Mouse (Mus musculus) c-Kit-positive CD71-negative TER-119-negative erythroid progenitor cells, embryonic 14.5 days (primary cell): ENCODE results near the gene Apbb2.

Experiments
- DNase-seq: peaks from one replicate; pipeline ENCODE4 v3.0.0-alpha.2; 2013; ENCODE audit warnings: low read depth

Gene Apbb2

DNA sequence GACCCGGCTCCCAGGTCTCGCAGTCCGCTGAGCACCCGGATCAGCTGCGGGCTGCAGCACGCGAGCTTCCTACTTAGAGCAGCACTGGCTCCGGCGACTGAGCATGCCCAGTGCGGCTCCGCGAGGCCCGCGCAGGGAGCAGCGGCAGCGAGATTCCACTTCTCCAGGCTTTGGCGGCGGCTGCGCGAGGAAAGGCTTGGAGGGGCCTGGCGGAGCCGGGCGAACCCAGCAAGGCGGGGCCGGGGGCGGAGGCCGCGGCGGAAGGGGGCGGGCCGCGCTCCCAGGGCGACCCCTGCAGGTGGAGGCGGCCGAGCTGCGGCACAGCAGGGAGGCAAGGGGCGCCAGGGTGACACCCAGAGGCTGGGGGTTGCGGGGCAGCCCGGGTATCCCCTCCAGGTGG, at the start of gene Apbb2:
Apbb2 (minus strand) TSS at position 188 of the 400 bp plus-strand sequence.
- DNase-seq = peak; percentile 51

DNA sequence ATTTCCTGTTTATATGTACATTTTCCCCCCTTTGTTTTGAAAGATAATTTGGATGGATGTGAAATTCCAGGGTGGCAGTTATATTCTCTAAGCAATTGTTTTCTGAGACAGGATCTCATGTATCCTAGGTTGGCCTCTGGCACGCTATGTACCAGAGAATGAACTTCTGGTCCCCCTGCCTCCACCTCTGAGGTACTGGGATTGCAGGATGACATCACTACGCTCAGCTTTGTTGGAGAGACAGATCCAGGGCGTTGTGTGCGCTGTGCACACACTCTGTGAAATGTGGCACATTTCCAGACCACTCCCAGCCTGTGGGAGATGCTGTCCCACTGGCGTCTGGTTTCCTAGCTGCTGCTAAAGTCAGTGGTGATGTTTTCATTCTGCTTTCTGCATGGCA, 35.6 kb upstream of the Apbb2 start:
- DNase-seq = no peak

DNA sequence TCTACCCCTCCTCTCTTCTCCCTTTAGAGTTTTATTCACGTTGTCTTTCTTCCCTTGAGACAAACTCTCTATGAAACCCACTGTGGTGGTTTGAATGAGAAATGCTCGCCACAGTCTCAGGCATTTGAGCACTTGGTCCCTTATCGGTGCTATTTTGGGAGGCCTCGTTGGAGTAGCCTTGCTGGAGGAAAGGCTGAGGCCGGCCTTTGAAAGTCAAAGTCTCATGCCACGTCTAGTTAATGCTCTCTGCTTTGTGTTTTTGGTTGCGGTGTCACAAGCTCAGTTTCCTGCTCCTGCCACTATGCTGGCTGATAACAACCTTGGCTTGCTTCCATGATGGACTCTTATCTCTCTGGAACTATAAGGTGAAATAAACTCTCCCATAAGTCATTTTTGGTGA, 28.9 kb upstream of the Apbb2 start:
- DNase-seq = no peak

DNA sequence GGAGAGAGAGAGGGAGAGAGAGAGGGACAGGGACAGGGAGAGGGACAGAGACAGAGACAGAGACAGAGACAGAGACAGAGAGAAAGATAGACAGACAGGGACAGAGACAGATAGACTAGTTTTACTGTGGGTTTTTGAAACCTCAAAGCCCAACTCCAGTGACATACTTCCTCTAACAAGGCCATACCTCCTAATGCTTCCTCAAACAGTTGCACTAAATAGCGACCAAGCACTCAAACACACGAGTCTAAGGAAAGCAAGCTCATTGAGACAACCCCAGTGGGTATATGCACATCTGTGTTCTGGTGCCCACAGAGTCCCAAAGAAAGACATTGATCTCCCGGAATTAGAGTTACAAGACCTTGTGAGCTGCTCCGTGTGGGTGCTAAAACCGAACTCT, 24.7 kb upstream of the Apbb2 start:
- DNase-seq = no peak

DNA sequence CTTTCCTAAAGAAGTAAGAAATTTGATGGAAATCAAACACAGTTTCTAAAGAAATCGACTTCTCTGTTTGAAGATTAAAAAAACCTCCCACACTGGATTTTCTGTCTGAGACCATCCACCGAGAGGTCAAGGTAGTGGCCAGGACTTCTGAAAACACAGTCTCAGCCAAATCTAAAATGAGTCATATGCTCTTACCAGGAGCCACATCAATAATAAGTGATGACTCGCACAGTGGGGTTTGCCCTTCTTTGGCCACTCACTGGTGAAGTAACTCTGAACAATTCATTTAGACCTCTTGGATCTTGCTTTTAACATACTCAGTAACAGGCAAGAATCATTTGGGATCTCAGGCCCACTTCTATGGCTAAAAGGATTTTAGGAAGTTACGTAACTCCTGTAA, 23.6 kb upstream of the Apbb2 start:
- DNase-seq = no peak

DNA sequence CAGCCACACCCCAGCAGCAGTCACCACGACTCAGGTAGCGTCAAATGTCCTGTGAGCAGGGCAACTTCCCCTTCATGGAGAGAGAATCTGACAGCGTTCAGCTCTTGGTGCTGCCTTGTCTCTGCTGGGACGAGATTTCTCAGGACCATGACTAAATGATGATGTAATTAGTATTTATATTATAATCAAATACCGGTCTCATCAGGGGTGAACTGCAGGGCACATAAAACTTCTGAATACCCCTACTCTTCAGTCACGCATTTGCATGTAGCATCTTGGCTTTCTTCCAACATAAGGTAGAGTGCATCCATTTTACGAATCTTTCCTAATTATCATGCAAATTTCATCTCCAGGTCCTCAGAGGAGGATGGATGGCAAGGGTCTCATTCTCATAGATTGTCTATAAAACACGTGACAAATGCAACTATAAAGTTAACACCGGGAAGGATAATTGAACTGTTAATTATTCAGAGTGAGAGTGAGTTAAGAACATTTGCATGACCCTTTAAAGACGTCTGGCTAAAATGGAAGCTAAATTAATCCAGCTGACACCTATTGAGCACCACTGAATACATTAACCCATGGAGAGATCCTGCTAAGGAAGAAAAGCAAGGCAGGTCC, 17.0 kb upstream of the Apbb2 start:
- DNase-seq = no peak

DNA sequence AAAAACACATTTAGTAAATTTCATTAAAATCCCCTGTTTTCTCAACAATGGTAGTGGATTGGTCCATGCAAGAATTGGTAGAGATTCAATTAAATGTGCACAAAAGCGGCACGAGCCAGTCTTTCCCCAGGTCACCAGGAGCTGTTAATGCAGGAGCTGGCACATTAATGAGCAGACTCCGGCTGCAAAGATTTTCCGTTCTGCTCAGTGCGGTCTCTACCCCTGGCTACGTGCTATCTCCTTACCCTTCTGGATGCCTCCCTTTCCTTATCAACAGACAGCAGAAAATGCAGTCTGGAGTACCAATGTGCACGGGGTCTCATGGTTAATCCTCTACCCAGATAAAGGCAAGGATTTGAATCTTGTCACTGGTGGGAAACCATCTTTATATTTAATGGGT, 9.2 kb upstream of the Apbb2 start:
- DNase-seq = no peak

GRCm38 (mm10) chr5:66620191-66620625, 1.6 kb upstream of the Apbb2 start:
- DNase-seq = no peak

DNA sequence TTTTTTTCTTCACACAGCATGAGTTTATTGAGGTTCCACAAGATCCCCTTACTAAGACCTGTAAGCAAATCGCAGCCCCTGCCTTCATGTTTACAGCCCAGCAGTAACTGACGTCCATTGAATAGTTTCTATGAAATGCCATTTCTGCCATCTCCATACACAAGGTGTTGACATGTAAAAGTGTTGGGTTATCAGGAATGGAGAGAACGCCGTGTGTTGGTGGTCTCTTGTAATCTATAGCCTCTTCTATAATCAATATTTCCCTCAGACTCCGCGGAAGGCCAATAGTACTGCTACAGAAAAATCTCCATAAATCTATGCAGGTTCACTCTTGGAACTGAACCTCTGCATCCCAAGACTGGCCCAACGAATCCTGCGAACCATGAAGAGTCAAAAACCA, 1.1 kb upstream of the Apbb2 start:
- no peak for DNase-seq

- no peak for DNase-seq
Observed at GRCm38 (mm10) chr5:66619195-66619594, 611 bp upstream of the Apbb2 start.

- DNase-seq = no peak
Observed at GRCm38 (mm10) chr5:66617921-66618460, 593 bp downstream of the Apbb2 start.

DNA sequence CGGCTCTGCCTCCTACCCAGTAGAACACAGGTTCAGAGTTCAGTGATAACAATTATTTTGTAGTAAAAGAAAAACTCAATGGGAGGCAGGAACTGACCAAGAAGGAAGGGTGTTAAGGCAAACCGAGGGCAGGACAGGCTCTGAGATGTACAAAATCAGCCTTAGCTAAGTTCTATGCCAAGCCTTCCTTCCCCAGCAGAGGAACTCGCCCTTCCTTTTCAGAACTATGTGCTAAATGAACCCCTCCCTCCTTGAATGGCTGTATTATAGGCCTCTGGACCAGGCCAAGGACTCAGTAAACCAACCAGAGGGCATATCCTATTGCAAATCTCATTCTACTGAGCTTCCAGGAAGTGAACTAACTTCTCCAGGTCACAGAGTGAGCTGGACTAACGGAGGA, 3.6 kb downstream of the Apbb2 start:
- DNase-seq = no peak

GRCm38 (mm10) chr5:66613725-66614124, 4.9 kb downstream of the Apbb2 start:
- DNase-seq = no peak

DNA sequence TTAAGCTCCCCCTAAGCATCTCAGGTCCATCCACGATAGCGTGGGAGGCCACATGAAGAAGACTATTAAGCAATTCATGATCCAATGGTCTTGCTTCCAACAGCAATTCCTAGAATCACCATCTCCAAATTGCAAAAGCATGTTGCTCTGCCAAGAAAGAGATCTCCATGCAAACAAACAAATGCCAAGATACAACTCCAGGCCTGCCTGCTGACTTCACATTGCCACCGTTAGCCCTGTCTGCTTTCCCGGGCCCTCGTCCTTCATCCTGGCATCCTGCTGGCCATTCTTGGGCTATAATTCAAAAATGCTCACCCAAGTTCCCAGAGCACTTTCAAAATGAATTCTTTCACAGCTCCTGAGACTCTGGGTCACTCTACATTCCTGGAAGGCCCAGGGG, 5.6 kb downstream of the Apbb2 start:
- DNase-seq = no peak

GRCm38 (mm10) chr5:66611851-66612250, 6.7 kb downstream of the Apbb2 start:
- DNase-seq = no peak

DNA sequence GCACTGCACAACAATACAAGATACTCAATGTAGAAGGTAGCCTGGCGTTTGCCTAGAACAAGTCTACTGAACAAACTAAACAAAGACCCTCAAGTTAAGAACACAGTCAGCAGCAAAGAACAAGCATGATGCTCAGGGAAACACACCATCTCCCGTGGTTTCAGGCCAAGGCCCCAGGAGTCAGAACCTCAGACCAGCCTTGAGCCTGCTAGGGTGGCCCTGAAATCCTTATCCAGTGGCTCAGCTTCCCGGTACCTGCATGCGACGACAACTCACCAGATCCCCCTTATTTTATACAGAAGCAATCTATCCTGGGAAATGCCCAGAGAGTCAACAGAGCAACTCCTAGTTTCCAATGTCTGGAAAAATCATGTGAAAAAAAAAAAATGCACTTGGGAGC, 7.2 kb downstream of the Apbb2 start:
- no peak for DNase-seq

DNA sequence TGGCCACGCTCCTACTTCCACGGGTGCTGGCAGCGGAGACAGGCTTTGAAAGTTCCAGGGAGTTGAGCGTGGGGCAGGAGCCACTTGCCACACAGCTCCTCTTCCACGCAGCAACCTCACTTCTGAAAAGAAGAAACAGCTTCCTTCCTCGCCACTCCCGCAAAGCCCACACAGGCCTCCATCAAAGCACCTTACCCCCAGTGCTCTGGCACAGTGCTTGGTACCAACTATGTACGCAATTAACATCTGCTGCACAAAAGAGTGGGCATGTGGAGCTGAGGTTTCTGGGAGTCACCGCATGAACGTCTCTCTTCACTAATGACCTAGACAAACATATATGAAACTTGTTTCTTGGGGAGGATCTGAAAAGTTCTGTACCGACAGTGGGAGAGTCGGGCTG, 8.3 kb downstream of the Apbb2 start:
- DNase-seq = no peak

- DNase-seq = no peak
Observed at GRCm38 (mm10) chr5:66609306-66609705, 9.3 kb downstream of the Apbb2 start.

- no peak for DNase-seq
Observed at GRCm38 (mm10) chr5:66607801-66608200, 10.8 kb downstream of the Apbb2 start.

GRCm38 (mm10) chr5:66607201-66607600, 11.4 kb downstream of the Apbb2 start:
- DNase-seq = no peak

GRCm38 (mm10) chr5:66605636-66606035, 12.9 kb downstream of the Apbb2 start:
- DNase-seq = no peak

- no peak for DNase-seq
Observed at GRCm38 (mm10) chr5:66604423-66604822, 14.2 kb downstream of the Apbb2 start.

GRCm38 (mm10) chr5:66603746-66604145, 14.8 kb downstream of the Apbb2 start:
- DNase-seq = no peak

DNA sequence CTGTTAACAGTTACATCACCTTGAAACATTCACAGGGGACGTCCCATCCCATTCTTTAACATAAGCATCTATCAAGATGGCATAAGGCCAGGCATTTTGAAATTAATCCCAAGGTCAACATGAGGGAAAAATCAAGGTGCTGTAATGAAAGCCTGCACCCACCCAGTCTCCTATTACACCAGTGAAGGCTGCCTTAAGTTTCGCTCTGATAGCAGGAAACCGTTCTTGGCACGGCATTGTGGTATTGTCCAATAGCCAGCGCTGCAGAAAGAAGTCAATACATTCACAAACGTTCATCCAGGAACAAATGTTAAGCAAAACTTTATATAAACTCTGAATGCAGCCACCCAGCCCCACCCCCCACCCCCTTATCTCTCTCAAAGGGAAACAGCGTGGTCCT, 15.4 kb downstream of the Apbb2 start:
- no peak for DNase-seq
